Mouse (Mus musculus) liver, adult 2 months (tissue): ENCODE data around the gene Arpc5l. TPM values are rescaled to one million over a fixed set of nuclear protein-coding genes. Genes with fewer than 3 reads are reported as not detected.

Experiments used
- DNase-seq: peaks from one replicate; pipeline ENCODE4 v3.0.0-alpha.2; 2011; ENCODE audit warnings: low read depth, low spot score; ENCODE audit errors: extremely low read depth
- H3K27ac ChIP-seq: fragments of 200-500 bp; replicated peaks from 2 replicates; pipeline ENCODE4 v1.5.1; 2012; ENCODE audit warnings: low read depth, mild to moderate bottlenecking, control low read depth, inconsistent platforms, low read length; ENCODE audit not compliant: insufficient read depth
- H3K27me3 ChIP-seq: fragments of 200-500 bp; 2 replicates; pipeline ENCODE4 v1.6.1; 2012; ENCODE audit warnings: mild to moderate bottlenecking, moderate library complexity, low read length, inconsistent platforms; ENCODE audit not compliant: control insufficient read depth, insufficient read depth
- H3K36me3 ChIP-seq: fragments of 200-500 bp; 2 replicates; pipeline ENCODE4 v1.6.1; 2012; ENCODE audit warnings: low read length, inconsistent platforms; ENCODE audit not compliant: control insufficient read depth, insufficient read depth
- H3K4me1 ChIP-seq: fragments of 200-500 bp; 2 replicates; pipeline ENCODE4 v1.6.1; 2011; ENCODE audit warnings: low read length; ENCODE audit not compliant: control insufficient read depth, insufficient read depth
- H3K4me3 ChIP-seq: fragments of 200-500 bp; 2 replicates; pipeline ENCODE4 v1.5.1; 2011; ENCODE audit warnings: low read depth, mild to moderate bottlenecking, control low read depth, low read length, moderate library complexity; ENCODE audit not compliant: insufficient read depth
- H3K79me2 ChIP-seq: fragments of 200-500 bp; 2 replicates; pipeline ENCODE4 v1.6.1; 2012; ENCODE audit warnings: inconsistent platforms, mild to moderate bottlenecking, low read length, moderate library complexity; ENCODE audit not compliant: control insufficient read depth, insufficient read depth
- H3K9ac ChIP-seq: fragments of 200-500 bp; 2 replicates; pipeline ENCODE4 v1.6.1; 2012; ENCODE audit warnings: low read depth, mild to moderate bottlenecking, control low read depth, inconsistent platforms, low read length
- CTCF ChIP-seq: fragments of 200-500 bp; IDR thresholded peaks from 2 replicates; pipeline ENCODE4 v1.5.1; 2011; ENCODE audit warnings: low read depth, low read length, control low read depth
- POLR2A ChIP-seq: fragments of 200-500 bp; IDR thresholded peaks from 2 replicates; pipeline ENCODE4 v1.6.1; 2011; ENCODE audit warnings: low read length, control low read depth; ENCODE audit not compliant: insufficient read depth; ENCODE audit errors: extremely low read depth
- WGBS: fragments of 180-500 bp; shearing (Covaris S2); methylation state at CpG from one replicate; pipeline ENCODE4 v1.1.7; 2018; 5-methylcytosine and 5-hydroxymethylcytosine counted together
- polyA plus RNA-seq: library from polyadenylated mRNA; depleted of rRNA; stranded (reverse); fragments of >200 nt; gene quantifications from 2 replicates; pipeline ENCODE4 v1.2.3, GENCODE M21; 2012
- total RNA-seq: library from RNA; depleted of rRNA; stranded (reverse); fragments of >200 nt; gene quantifications from 2 replicates; pipeline ENCODE4 v1.2.3, GENCODE M21; 2014

Arpc5l gene
- total and polyA plus RNA-seq, 2 experiments = 21.3 to 45.1 TPM

DNA sequence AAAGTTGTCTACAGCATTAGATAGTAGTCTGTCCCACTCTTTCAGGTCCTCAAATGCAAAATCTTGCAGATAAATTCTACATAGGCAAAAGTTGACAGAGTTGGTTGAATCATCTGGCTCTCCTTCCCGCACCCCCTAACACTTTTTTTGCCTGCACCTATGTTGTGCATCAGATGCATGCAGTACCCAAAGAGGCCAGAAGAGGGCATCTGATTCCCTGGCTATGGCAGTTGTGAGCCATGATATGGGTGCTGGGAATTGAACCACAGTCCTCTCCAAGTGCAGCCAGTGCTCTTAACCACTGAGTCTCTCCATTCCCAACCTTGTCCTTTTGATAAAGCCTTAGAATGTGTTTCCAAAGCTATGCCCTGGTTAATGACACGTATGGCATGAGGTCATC is 21.7 kb upstream of the Arpc5l start:
- no peak overlapping the region for H3K9ac ChIP-seq
- H3K4me1 ChIP-seq = no peaks in the 10 kb centered on the region
- no peak overlapping the region for H3K4me3 ChIP-seq
- H3K27me3 ChIP-seq = no peaks in the 10 kb centered on the region
- no peaks in the 10 kb centered on the region for H3K36me3 ChIP-seq
- 95% methylated on average over 2 of the region's 2 CpGs for WGBS
- no peaks in the 10 kb centered on the region for H3K79me2 ChIP-seq
- DNase-seq = no peak
- H3K27ac ChIP-seq = no peak overlapping the region
- peak; percentile 25; the same call in 1 of the 2 replicates for TF ChIP-seq CTCF
- TF ChIP-seq POLR2A = no peak

DNA sequence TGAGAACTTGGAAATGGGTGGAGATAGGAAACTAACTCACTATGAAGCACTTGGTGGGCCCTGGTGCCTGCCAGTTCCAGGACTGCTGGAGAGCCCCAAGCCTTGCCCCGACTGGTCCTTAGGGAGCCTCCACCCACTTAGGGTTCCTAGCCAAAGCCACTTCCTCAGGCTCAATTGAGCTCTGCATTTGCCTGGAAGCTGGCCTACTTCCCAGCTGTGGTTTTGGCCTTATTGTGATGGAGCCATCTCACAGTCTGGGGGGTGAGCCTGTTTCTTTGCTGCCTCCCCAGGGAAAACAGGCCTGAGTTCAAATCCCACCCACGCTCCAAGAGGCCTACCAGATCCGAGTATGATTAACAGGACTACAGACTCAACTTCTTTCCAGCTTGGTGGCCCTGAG is 18.6 kb upstream of the Arpc5l start:
- Histone ChIP-seq H3K27ac (no peak overlapping the region), H3K4me3 (no peak overlapping the region), H3K9ac (no peak overlapping the region), H3K79me2 (no peaks in the 10 kb centered on the region), H3K4me1 (no peaks in the 10 kb centered on the region), H3K27me3 (no peaks in the 10 kb centered on the region), H3K36me3 (no peaks in the 10 kb centered on the region)
- no peak for TF ChIP-seq CTCF
- TF ChIP-seq POLR2A = no peak
- WGBS = 80% methylated on average over 3 of the region's 3 CpGs
- DNase-seq = no peak

DNA sequence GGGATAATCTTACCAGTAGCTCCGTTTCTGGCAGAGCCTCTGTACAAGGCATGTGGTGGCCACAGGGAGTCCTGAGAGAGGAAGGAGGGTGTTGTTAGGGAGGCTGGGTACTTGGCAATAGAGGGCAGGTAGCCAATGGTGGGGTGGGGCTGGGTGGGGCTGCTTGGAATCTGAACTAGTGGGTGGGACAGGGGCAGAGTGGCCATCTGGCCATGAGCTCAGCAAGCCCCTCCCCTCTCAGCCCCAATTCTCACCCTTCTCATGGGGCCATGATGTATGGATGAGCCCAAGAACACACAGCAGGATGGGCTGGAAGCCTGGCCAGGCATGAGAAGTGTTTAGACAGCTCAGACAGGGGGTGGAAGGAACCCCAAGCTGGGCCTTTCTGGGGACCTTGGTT is 17.8 kb upstream of the Arpc5l start:
- DNase-seq = no peak
- H3K27ac ChIP-seq = no peak overlapping the region
- H3K79me2 ChIP-seq = no peaks in the 10 kb centered on the region
- no peak overlapping the region for H3K9ac ChIP-seq
- TF ChIP-seq POLR2A (no peak), CTCF (no peak)
- 78% methylated on average over 1 of the region's 1 CpGs for WGBS
- no peak overlapping the region for H3K4me3 ChIP-seq
- no peaks in the 10 kb centered on the region for H3K36me3 ChIP-seq
- H3K27me3 ChIP-seq = no peaks in the 10 kb centered on the region
- no peaks in the 10 kb centered on the region for H3K4me1 ChIP-seq

DNA sequence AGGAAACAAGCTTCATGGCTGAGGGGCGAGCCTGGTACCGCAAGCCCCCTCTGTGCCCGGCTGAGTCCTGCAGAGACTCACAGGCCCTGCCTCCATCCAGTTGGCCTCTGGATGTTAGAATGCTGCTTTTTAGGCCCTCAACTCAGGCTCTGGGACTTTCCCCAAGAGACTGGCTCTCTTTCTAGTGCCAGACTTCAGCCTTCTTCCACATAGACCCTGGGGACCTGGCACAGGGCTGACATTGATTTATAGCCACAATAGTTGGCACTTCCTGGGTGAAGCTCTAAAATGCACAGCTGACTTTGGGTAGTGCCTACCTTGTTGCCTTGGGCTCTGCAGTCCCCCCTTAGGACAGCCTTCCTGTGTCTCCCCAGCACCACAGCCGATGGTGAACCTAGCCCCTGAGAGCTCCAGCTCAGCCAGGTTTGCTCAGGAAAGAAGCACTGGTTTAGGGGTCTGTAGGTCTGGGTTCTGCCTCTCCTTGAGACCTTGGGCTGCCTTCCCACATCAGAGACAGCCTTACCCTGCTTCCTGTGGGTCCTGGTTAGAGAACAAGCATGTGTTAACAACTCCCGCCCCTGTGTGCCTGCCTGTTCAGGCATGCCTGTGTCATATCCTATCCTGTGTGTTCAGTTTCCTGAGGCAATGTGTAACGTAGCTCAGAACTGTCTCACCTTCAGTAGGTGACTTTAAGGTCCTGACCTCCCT is 17.2 kb upstream of the Arpc5l start:
- H3K27ac ChIP-seq = no peak overlapping the region
- H3K4me3 ChIP-seq = no peak overlapping the region
- H3K36me3 ChIP-seq = no peaks in the 10 kb centered on the region
- WGBS = 89% methylated on average over 6 of the region's 6 CpGs
- TF ChIP-seq CTCF = no peak
- no peak for TF ChIP-seq POLR2A
- no peak overlapping the region for H3K9ac ChIP-seq
- H3K4me1 ChIP-seq = no peaks in the 10 kb centered on the region
- no peak for DNase-seq
- H3K79me2 ChIP-seq = no peaks in the 10 kb centered on the region
- H3K27me3 ChIP-seq = no peaks in the 10 kb centered on the region

DNA sequence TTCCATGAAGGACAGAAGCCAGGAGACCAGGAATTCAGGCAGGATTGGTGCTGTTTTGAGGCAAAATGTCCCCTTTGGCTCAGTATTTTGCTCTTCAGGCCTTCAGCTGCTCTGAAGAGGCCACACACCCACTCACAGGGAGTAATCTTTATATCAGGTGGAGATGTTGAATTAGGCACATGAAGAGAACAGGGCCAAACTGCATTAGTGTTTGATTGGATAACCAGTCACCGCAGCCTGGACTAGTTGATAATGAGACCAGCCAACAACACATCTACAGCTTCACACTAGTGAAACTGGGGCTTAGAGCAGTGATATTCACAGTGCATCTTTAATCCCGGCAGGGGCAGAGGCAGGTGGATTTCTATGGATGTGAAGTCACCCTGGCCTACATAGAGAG is 16.2 kb upstream of the Arpc5l start:
- no peak for DNase-seq

DNA sequence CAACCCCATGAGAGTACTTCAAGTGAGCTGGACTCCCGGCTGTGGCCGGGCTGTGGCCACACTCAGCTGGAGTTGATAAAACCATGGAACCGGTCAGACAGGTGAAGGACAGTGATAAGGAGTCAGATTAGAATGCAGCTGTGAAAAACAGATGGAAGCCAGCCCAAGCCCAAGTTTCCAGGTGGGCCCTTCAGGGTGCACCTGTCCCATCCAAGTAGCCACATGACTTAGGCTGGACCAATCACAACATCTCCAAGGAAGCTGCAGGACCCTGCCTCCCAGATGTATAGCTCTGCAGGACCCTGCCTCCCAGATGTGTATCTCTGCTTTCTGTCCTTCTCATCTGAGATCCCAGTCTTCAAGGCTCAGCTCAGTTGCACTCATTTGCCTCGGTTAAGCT is 13.1 kb upstream of the Arpc5l start:
- no peaks in the 10 kb centered on the region for H3K79me2 ChIP-seq
- no peaks in the 10 kb centered on the region for H3K27me3 ChIP-seq
- H3K27ac ChIP-seq = no peak overlapping the region
- no peaks in the 10 kb centered on the region for H3K4me1 ChIP-seq
- no peak overlapping the region for H3K4me3 ChIP-seq
- no peak for TF ChIP-seq CTCF
- no peak for TF ChIP-seq POLR2A
- 71% methylated on average over 4 of the region's 4 CpGs for WGBS
- H3K36me3 ChIP-seq = no peaks in the 10 kb centered on the region
- no peak overlapping the region for H3K9ac ChIP-seq
- no peak for DNase-seq

More for the DNA sequence above, 16.2 kb upstream of the Arpc5l start:
- Histone ChIP-seq H3K9ac (no peak overlapping the region), H3K27ac (no peak overlapping the region), H3K36me3 (no peaks in the 10 kb centered on the region), H3K4me3 (no peak overlapping the region), H3K79me2 (no peaks in the 10 kb centered on the region), H3K4me1 (no peaks in the 10 kb centered on the region), H3K27me3 (no peaks in the 10 kb centered on the region)
- TF ChIP-seq CTCF (no peak), POLR2A (no peak)
- WGBS = 91% methylated on average over 2 of the region's 2 CpGs
